Mouse (Mus musculus): ENCODE results near the gene Slc8a2.

The Slc8a2 gene

GRCm38 (mm10) chr7:16162036-16162435 lies 32.4 kb downstream of the Slc8a2 start:
- no peak for DNase-seq (ENCODE audit: low read depth, low spot score)

- no peak for DNase-seq (ENCODE audit: low read depth, low spot score)
These were observed 42.5 kb downstream of the Slc8a2 start for GRCm38 (mm10) chr7:16172141-16172581.

DNA sequence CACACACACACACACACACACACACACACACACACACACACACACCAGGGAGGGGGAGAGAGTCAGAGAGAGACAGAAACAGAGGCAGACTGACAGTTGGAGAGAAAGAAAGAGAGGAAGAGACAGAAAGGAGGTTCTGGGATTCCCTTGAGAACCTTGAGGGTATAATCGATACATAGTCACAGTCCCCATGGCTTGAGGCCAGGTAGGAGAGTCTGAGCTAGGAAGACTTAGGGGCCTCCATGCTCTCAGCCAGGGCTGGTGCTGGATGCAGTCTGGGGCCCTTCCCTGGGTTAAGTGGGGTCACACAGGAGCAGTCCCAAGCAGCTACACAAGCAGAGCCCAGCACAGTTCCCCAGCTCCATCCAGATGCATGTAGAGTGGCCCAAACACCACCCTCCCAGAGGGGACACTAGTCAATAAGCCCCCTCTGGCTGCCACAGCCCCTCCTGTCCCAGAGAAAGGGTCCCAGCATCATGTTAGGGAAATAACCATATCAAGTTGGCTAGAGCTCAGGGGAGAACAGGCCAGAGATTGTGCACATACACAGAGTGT lies 43.0 kb downstream of the Slc8a2 start:
- no peak for DNase-seq (ENCODE audit: low read depth, low spot score)

DNA sequence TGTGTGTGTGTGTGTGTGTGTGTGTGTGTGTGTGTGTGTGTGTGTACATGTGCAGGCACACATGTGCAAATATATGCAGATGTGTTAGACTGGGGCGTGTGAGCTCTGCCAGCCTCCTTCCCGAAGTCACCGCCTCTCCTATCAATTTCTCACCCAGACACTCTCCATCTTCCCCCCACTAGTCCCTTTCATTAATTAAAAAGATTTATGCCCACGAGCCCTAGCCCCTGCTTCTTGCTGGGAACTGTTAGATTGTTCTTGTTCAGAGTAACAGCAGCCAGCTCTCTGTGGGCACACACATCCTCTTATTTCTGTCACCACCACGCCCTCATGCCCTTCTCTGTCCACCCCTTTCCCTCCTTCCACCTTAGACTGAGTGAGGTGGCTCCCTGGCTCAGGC lies 43.5 kb downstream of the Slc8a2 start:
- no peak for DNase-seq (ENCODE audit: low read depth, low spot score)

DNA sequence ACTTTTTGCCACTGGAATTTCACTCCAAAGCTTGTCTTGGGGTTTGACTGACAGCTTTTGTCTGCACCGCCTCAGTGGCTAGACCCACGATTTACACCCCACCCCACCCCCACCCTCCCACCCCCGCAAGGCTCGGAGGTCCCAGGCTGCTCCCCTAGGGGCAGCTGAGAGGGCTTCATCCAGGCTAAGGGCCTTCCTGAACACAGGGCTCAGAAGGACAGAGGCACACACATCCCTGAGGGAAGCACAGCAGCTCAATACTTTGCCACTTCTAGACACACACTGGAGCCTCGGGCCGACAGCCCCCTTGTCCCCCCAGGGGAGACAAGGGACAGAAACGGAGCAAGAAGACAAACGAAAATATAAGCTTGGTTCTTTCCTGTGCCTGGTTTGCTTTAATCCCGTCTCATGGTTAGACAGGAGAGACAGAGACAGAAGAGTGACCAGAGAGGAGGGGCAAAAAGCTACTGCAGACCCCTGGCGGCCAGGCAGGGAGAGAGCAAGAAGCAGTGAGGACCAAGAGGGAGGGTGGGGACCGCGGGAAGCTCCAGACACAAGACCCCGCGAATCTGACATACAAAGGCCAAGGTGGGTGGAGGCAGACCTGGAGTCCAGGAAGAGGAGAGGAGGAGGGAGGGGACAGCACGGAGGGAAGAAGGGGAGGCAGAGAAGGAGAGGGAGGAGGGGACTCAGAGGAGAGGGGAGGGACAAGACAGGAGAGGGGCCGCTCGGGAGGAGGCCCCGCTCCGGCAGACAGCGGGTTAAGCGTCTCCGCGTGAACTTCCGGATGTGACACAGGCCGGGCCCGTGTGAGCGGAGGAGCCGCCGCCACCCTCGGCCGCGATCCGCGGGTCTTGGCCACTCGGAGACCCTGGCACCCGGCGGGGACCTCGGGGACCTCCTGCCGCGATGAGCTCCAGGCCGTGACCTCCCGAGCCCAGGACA lies 45.2 kb downstream of the Slc8a2 start, which contains the start of gene Meis3:
Meis3 (plus strand) TSS at position 494 of the 945 bp plus-strand sequence.
- peak; percentile 78 for DNase-seq (ENCODE audit: low read depth, low spot score)

- no peak for DNase-seq (ENCODE audit: low read depth, low spot score)
These were observed 45.9 kb downstream of the Slc8a2 start for GRCm38 (mm10) chr7:16175542-16175931.

DNA sequence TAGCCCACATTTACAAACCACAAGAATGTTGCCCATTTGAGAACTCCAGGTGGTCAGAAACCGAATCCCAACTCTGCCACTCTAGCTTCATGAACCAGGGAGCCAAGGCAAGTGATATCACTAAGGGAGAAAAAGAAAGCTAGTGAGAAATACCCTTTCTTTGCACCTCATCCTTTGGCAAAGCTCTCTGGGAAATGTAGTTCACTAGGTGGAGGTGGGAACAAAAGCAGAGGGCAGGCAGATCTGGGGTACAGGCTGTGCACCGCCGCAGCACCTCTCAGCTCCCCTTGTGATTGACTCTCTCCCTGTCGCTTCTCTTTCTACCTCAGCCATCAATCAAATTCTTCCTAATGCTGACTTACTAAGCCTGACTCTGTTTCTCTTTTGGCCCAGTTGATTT lies 48.5 kb downstream of the Slc8a2 start:
- DNase-seq (ENCODE audit: low read depth, low spot score): no peak

DNA sequence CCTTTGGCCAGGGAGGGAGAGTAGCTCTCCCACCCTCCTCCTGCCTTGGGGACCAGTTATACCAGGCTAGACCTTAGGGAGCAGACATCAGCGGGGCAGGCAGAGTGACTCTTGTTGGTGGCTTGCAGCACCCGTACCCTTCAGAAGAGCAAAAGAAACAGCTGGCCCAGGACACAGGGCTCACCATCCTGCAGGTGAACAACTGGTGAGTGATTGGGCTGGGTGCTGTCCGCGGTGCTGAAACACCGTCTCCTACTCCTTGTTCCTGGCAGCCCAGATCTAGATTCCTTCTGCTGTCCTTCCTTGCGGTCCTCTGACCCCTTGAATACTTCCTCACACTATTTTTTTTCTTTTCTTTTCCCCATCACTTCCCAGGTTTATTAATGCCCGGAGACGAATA lies 54.0 kb downstream of the Slc8a2 start:
- DNase-seq (ENCODE audit: low read depth, low spot score): peak; percentile 67

GRCm38 (mm10) chr7:16187494-16187893 lies 57.9 kb downstream of the Slc8a2 start:
- DNase-seq (ENCODE audit: low read depth, low spot score): no peak

DNA sequence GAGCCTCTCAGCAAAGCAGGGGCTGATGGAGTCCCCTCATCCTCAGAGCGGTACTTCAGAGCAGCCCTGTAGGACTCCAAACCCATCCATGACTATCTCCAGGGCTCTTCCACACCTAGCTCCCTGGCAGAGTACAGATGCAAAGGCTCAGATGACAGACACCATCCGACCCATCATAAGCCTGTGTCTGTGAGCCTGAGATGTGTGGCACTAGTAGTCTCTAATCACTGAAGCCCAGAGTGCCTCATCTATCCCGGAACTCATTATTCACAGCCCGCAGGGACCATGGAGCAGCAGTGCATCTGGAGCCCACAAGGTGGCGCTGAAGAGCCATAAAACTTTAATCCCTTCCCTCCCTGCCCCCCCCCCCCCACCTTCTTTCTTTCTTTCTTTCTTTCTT lies 62.7 kb downstream of the Slc8a2 start:
- peak; percentile 89 for DNase-seq (ENCODE audit: low read depth, low spot score)

GRCm38 (mm10) chr7:16193702-16194101 lies 64.1 kb downstream of the Slc8a2 start:
- peak; percentile 63 for DNase-seq (ENCODE audit: low read depth, low spot score)

GRCm38 (mm10) chr7:16196616-16197015 lies 67.0 kb downstream of the Slc8a2 start:
- no peak for DNase-seq (ENCODE audit: low read depth, low spot score)

DNA sequence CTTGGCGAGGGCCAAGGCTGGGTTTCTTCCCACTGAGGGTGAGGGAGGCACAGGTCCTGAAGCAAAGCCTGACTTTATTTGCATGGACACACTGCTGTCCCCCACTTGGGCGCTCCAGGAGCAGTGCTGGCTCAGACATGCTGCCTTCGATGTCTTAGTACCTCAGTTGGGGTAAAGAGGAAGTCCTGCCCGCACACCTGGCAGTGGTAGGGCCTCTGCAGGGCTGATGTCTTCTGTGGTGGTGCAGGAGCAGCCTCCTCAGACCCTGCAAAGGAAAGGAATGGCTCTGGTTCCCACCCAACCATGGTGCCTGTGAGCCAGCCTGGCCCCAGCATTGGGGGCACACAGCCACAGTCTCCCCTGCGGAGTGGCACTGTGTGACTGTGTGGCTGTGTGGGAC lies 67.5 kb downstream of the Slc8a2 start:
- no peak for DNase-seq (ENCODE audit: low read depth, low spot score)

DNA sequence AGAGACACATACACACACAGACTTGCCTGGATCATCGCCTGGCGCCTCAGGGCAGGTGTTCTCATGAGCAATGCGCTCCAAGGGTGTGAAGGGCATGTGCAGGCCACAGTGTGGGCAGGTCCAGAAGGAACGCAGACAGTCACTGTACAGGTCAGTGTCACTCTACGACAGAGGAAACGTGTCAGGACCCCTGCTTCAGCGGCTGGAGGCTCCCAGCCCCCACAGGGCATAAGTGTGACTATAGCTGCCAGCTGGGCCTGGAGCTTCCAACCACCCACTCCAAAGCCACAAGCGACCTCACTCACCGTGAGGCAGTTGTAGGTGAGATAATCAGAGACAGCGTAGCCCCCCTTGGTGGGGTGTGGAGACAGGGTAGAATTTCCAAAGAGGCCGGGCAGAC lies 68.9 kb downstream of the Slc8a2 start:
- no peak for DNase-seq (ENCODE audit: low read depth, low spot score)

GRCm38 (mm10) chr7:16201136-16201535 lies 71.5 kb downstream of the Slc8a2 start:
- DNase-seq (ENCODE audit: low read depth, low spot score): peak; percentile 27

DNA sequence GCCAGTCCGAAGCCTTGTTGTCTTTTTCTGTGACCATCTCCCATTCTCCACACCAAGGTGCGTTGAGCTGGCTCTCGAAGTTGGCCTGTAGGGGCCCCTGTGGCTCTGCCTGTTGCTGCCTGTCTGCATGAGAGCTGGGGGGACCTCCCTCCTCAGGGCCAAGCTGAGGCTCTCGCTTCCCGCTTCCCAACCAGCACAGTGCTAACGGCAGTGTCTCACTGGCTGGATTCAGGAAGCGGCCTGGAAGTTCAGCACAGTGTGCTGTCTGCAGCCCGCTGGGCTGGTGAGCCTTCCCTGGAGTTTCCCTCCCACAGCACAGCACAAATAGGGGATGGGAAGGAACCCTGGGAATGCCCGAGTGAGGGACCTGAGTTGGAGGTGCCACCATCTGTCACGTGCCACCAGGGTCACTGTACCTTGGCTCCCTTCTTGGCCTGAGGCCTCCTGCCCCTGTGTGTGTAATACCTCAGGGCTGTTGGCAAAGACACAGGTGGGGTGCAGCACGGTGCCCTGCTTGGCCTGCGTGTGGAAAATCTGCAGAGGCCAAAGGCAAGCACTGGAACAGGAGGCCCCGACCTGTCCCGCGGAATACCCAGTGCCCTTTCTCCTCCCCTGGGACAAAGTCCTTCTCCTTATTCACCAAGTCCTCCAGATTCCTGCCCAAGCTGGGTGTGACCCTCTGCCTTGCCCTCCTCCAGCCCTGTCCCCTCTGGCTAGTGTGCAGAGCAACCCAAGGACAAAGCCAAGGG lies 73.3 kb downstream of the Slc8a2 start:
- DNase-seq (ENCODE audit: low read depth, low spot score): no peak

DNA sequence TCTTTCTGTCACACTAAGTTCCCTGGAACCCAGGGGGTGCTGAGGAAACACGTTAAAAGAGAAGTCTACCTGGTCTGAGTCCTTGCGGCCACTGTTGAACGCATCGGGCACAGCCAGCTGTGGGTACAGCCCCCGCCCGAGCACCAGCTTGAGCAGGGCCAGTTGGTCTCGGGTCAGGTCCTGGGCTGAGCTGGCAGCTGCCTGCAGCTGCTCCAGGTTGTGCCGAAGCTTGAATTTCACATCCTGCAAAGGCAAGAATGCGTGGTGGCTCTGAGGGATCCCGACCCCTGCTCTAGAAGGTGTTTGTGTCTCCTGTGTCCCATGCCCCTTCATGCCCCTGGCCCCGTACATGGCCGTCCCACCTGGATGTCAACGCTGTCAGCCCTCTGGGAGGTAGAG lies 73.9 kb downstream of the Slc8a2 start:
- no peak for DNase-seq (ENCODE audit: low read depth, low spot score)

- peak; percentile 38 for DNase-seq (ENCODE audit: low read depth, low spot score)
These were observed 75.2 kb downstream of the Slc8a2 start for GRCm38 (mm10) chr7:16204791-16205190.

GRCm38 (mm10) chr7:16207076-16207475 lies 77.5 kb downstream of the Slc8a2 start:
- DNase-seq (ENCODE audit: low read depth, low spot score): peak; percentile 30

- peak; percentile 53 for DNase-seq (ENCODE audit: low read depth, low spot score)
These were observed 77.9 kb downstream of the Slc8a2 start for GRCm38 (mm10) chr7:16207496-16207895.

- DNase-seq (ENCODE audit: low read depth, low spot score): no peak
These were observed 79.4 kb downstream of the Slc8a2 start for GRCm38 (mm10) chr7:16208781-16209665.

Measured in CD4-positive, CD25-positive, alpha-beta regulatory T cell, adult 2 months (primary cell).